Mouse (Mus musculus) lung, embryonic 14.5 days (tissue): Measurements from ENCODE around the gene Chil4. TPM values are rescaled to one million over a fixed set of nuclear protein-coding genes. Genes with fewer than 3 reads are reported as not detected.
"Not testable (repeated sequence)": the region's sequence is repeated elsewhere in the genome, so short reads cannot be mapped to it uniquely, and the experiment has no call there.

Experiments
- ATAC-seq: fragments of 200-750 bp; cut with Nextera tagmentation; 2 replicates; pipeline ENCODE4 v1.8.0; 2017; ENCODE audit warnings: mild to moderate bottlenecking, moderate TSS enrichment, moderate library complexity; ENCODE audit not compliant: insufficient read depth
- DNase-seq: peaks from one replicate; pipeline ENCODE4 v3.0.0-alpha.2; 2015
- H3K27ac ChIP-seq: fragments of 300-500 bp; sonication (generic); 2 replicates; pipeline ENCODE4 v1.5.1; 2014; ENCODE audit warnings: low read depth, mild to moderate bottlenecking, moderate library complexity
- H3K27me3 ChIP-seq: fragments of 300-500 bp; sonication (generic); 2 replicates; pipeline ENCODE4 v1.6.1; 2014; ENCODE audit warnings: low read length, control low read depth; ENCODE audit not compliant: insufficient read depth
- H3K36me3 ChIP-seq: fragments of 300-500 bp; sonication (generic); 2 replicates; pipeline ENCODE4 v1.6.1; 2014; ENCODE audit warnings: control low read depth; ENCODE audit not compliant: insufficient read depth
- H3K4me1 ChIP-seq: fragments of 300-500 bp; sonication (generic); 2 replicates; pipeline ENCODE4 v1.6.1; 2014; ENCODE audit warnings: antibody characterized with exemption, control low read depth; ENCODE audit not compliant: insufficient read depth
- H3K4me2 ChIP-seq: fragments of 300-500 bp; sonication (generic); 2 replicates; pipeline ENCODE4 v1.6.1; 2014; ENCODE audit warnings: mild to moderate bottlenecking
- H3K4me3 ChIP-seq: fragments of 300-500 bp; sonication (generic); 2 replicates; pipeline ENCODE4 v1.5.1; 2014; ENCODE audit warnings: low read depth, low read length
- H3K9ac ChIP-seq: fragments of 300-500 bp; sonication (generic); 2 replicates; pipeline ENCODE4 v1.6.1; 2014
- H3K9me3 ChIP-seq: fragments of 300-500 bp; sonication (generic); 2 replicates; pipeline ENCODE4 v1.6.1; 2016; ENCODE audit warnings: low read depth, low read length, control low read depth
- CTCF ChIP-seq: IDR thresholded peaks from 2 replicates; pipeline ENCODE4 v1.5.1; 2016; ENCODE audit warnings: antibody characterized with exemption, low read depth
- WGBS: fragments of 180-500 bp; shearing (Covaris S2); extraction: QIAGEN DNeasy Blood & Tissue Kit; methylation state at CpG from one replicate; pipeline ENCODE4 v1.1.7; 2014; 5-methylcytosine and 5-hydroxymethylcytosine counted together
- polyA plus RNA-seq: library from polyadenylated mRNA; unstranded; fragments of >200 nt; fragmentation: Nextera tagmentation; extraction: Ambion mirVana; gene quantifications from 2 replicates; pipeline ENCODE4 v1.2.1, GENCODE M21; 2014

The Chil4 gene
- not detected in 2 replicates for polyA plus RNA-seq

DNA sequence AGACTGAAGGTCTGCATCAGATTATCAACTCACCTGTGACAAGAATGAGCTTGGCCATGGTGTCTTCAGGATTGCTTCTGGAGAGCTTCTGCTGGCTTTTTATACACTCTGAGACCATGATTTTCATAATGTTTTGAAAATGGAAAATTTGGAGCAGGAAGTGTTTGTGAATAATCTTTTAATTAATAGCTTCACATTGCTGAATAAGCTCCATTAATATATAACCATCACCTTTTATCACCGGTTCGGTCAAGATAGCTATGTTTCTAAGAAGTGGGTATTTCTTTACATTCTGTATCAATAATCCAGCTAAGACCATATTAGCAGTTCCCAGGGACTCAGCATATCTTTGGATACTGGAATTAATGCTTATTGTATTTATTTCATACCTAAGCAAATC, at the start of gene Chil4:
Chil4 (minus strand) TSS at position 101 of the 400 bp plus-strand sequence.
- TF ChIP-seq CTCF: no peak
- Histone ChIP-seq H3K27ac (no peak within 1 kb of the TSS), H3K9ac (no peak within 1 kb of the TSS), H3K4me1 (no peaks in the 10 kb centered on the region), H3K36me3 (no peaks in the 10 kb centered on the region), H3K4me3 (no peak within 1 kb of the TSS), H3K4me2 (no peak within 1 kb of the TSS), H3K27me3 (no peaks in the 10 kb centered on the region), H3K9me3 (no peaks in the 10 kb centered on the region)
- 91% methylated on average over 2 of the region's 2 CpGs for WGBS
- ATAC-seq (no peak), DNase-seq (no peak)

DNA sequence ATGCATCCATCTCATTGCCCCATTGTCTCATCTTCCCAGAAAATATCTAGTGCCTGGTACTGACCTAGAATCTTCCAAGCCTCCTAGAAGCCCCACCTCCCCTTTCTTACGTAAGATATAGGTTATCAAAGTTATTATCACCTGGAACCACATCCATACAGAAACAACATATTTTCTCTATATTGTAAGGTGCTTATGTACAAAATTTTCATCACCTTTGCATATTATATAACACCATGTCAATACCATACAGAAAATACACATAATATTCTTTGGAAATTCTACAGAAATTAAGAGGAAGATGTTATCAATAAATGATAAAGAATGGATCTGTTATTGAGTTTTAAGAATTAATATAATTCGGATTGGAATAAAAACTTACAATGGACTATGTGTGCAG, 46.5 kb upstream of the Chil4 start:
- Histone ChIP-seq H3K27ac (no peak overlapping the region), H3K9ac (no peak overlapping the region), H3K9me3 (0 out of 2 replicates have a peak, but pooled peaks cover 3% of the 10 kb centered on the region), H3K4me1 (no peaks in the 10 kb centered on the region), H3K27me3 (no peaks in the 10 kb centered on the region), H3K36me3 (no peaks in the 10 kb centered on the region), H3K4me2 (no peak overlapping the region), H3K4me3 (no peak overlapping the region)
- no peak for DNase-seq
- ATAC-seq: no peak
- TF ChIP-seq CTCF: no peak
- 81% methylated on average over 2 of the region's 2 CpGs for WGBS

DNA sequence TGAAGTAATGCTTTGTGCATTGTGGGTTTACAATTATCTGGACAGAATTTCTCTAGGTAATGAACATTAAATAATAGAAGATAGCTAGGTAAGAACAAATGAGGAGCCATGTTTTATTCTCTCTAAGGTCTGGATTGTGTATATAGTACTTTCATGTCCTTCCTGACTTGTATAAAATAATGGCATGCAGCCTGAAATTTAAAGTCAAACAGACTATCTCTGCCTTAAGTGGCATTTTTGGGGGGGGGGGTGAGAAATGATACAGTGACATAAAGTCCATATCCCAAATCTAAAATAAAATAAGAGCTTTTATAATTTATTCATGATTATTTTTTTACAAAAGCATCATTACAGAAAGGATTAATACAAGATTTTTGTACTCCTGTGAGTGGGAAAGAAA, 45.5 kb upstream of the Chil4 start:
- no peak overlapping the region for H3K4me2 ChIP-seq
- H3K36me3 ChIP-seq: no peaks in the 10 kb centered on the region
- H3K9ac ChIP-seq: no peak overlapping the region
- H3K4me1 ChIP-seq: no peaks in the 10 kb centered on the region
- no peak for TF ChIP-seq CTCF
- H3K4me3 ChIP-seq: no peak overlapping the region
- no peaks in the 10 kb centered on the region for H3K27me3 ChIP-seq
- ATAC-seq (no peak), DNase-seq (no peak)
- H3K27ac ChIP-seq: no peak overlapping the region
- H3K9me3 ChIP-seq: 0 out of 2 replicates have a peak, but pooled peaks cover 3% of the 10 kb centered on the region

DNA sequence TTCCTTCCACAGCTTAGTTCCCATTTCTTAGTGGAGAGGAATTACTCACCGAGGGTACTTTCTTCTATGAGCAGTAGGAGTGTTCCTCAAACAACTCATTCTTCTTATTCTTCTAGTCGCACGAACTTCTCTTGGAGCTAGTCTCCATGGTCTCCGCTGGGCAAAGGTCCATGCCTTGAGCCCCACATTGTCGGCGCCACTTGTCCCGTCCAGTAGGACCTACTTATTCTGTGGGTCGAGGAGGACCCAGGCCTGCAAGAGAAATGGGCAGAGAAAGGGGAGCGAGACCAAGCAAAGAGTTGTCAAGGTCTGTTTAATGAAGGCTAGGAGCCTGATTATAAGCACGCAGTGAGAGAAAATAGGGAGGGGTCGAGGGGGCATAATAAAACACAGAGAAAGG, 37.8 kb upstream of the Chil4 start:
- not testable (repeated sequence) for H3K9ac ChIP-seq, DNase-seq, H3K36me3 ChIP-seq, H3K4me3 ChIP-seq, H3K27ac ChIP-seq, ATAC-seq, H3K4me1 ChIP-seq, H3K27me3 ChIP-seq, H3K4me2 ChIP-seq
- 83% methylated on average over 11 of the region's 11 CpGs for WGBS
- peaks cover 29% of the 10 kb centered on the region for H3K9me3 ChIP-seq

DNA sequence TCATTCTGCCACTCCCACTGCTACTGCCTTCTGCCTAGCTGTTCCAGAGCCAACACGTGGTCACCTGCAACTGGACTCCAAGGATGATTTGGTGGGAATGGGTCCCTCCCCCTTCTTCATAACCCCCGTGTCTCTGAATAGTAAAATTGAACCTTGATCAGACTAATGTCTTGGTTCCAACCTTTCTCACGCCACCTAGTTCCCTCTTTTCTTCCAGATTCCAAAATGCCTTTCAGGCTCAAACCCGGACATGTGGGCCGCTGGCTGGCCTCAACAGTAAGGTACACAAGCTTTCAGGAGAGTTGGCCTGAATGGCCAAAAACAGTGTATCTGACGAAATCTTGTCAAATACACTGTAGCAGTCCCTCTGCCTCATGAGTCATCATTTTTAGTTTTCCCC, 33.4 kb upstream of the Chil4 start:
- no peak overlapping the region for H3K4me3 ChIP-seq
- H3K27me3 ChIP-seq: no peaks in the 10 kb centered on the region
- DNase-seq: no peak
- 79% methylated on average over 6 of the region's 6 CpGs for WGBS
- no peak for TF ChIP-seq CTCF
- no peak overlapping the region for H3K9ac ChIP-seq
- no peak overlapping the region for H3K4me2 ChIP-seq
- H3K27ac ChIP-seq: no peak overlapping the region
- H3K4me1 ChIP-seq: no peaks in the 10 kb centered on the region
- ATAC-seq: no peak
- peaks cover 25% of the 10 kb centered on the region for H3K9me3 ChIP-seq
- H3K36me3 ChIP-seq: no peaks in the 10 kb centered on the region

DNA sequence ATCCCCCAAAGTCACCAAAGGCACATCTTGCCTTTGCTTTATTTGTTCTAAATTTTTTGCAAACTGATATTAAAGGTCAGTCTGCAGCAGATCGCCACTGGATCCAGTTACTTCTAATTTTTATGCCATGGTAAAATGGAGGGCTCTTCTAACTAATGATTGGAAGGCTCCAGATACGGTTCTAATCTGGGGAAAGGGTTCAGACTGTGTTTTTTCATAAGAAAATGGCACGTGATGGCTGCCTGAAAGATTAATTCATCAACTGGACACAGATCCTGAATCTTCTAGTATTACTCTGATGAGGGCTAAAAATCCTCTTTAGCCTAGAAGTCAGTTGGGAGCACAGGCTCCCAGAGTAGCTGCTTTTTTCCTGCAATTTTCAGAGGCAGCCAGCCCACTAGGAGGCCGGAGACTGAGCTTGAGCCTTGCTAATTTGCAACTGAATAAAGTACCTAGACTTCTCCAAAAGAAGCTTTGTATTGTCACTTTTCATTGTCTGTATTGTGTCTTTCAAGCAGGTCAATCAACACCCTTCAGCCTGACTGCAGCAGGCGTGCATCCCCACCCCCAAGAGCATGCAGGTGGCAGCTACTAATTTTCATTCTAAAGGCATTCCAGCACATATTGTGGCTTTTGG, 31.6 kb upstream of the Chil4 start:
- H3K9ac ChIP-seq, H3K4me1 ChIP-seq, ATAC-seq, H3K27me3 ChIP-seq, H3K36me3 ChIP-seq, H3K4me3 ChIP-seq, DNase-seq, H3K27ac ChIP-seq, H3K4me2 ChIP-seq: not testable (repeated sequence)
- 70% methylated on average over 5 of the region's 5 CpGs for WGBS
- peaks cover 12% of the 10 kb centered on the region for H3K9me3 ChIP-seq

DNA sequence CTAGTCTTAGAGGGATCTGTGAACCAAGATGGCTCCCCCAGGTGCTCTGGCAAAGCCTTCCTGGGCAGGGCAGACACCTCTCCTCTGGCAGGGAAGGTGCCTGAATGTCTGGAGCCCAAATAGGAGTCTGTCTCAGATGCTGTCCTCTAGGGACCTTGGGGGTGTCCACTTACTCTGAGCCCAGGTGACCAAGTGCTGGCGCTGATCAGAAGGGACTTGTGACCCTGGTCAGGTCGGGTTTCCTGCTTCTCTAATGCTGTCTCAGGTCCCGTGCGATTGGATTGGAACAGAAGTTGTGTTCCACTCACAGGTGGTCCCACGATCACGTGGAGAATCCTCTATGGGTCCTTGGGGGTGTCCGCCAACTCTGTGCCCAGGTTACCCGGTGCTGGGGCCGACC, 28.1 kb upstream of the Chil4 start:
- ATAC-seq, H3K9me3 ChIP-seq, H3K4me2 ChIP-seq, H3K36me3 ChIP-seq, H3K27me3 ChIP-seq, H3K4me1 ChIP-seq, H3K27ac ChIP-seq, H3K9ac ChIP-seq, DNase-seq, H3K4me3 ChIP-seq: not testable (repeated sequence)
- 82% methylated on average over 9 of the region's 9 CpGs for WGBS

DNA sequence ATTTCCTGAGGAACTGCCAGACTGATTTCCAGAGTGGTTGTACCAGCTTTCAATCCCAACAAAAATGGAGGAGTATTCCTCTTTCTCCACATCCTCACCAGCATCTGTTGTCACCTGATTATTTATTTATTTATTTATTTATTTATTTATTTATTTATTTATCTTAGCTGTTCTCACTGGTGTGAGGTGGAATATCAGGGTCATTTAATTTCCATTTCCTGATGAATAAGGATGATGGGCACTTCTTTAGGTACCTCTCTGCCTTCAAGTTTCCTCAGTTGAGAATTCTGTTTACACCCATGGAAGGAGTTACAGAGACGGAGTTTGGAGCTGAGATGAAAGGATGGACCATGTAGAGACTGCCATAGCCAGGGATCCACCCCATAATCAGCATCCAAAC, 20.9 kb upstream of the Chil4 start:
- not testable (repeated sequence) for H3K4me3 ChIP-seq, H3K27ac ChIP-seq, H3K9me3 ChIP-seq, H3K9ac ChIP-seq, H3K4me1 ChIP-seq, H3K36me3 ChIP-seq, H3K27me3 ChIP-seq, ATAC-seq, DNase-seq, H3K4me2 ChIP-seq
- WGBS: 76% methylated on average over 1 of the region's 1 CpGs
